Mouse (Mus musculus) 3T3-L1 (cell line): ENCODE data around the gene Atad3a.
"Not testable (repeated sequence)": the region's sequence is repeated elsewhere in the genome, so short reads cannot be mapped to it uniquely, and the experiment has no call there.

ENCODE experiments used
- DNase-seq: peaks from one replicate; pipeline ENCODE4 v3.0.0-alpha.2; 2015; ENCODE audit warnings: low read depth, low spot score

Gene Atad3a

DNA sequence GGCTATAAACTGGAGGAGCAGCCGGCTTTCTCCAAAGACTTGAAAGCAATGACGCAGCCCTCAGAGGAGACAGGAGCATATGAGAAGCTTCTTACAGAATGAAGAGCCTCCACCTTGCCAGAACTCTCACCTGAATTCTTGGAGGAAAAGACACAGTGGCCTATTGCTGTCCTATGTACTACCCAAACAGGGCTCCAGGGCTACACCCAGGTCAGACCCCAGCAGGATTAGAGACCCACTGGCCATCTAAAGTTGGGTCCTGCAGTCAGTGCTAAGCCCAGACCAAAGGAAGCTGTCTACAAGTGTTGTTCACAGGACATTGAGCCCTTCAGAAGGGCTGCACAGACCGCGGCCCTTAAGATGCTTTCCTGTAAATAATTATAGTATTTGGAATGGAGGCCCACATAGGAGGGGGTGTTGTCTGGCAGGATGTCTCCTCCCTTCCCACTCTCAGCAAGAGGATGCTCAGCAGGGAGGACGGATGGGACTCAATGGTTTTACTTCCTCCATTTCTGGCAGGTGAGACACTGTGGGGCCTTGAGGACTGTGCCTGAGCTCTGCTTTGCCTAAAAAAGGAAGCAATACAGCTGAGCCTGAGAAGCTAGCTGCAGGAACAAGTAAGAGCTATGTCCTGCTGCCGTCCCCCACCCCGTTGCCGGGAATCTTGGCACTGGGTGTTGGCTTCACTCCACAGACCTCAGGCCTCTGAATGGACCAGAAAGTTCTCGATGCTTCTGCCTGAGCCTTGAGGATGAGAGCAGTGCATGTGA is 14.3 kb upstream of the Atad3a start:
- no peak for DNase-seq

DNA sequence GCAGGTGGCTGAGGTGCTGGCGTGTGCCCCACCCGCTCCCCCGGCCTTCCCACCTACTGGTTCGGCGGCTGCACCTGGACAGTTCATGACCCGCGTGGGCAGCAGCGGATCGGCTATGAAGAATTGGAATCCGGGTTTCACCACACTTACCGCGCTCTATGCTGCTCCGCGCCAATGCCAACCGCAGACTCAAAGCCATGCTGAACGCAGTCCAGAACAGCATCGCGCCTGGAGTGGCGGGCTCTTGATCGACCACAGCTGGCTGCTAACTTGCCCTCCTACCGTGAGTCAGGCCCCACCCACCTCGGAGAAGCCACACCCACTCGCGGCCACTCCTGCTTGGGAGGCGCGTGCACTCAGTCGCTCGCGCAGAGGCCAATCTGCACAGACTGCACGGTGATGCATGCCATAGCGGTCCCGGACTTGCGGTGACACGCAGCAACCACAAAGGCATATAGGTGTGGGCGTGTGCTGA is 13.4 kb upstream of the Atad3a start, which contains the start of gene Vwa1:
Vwa1 (minus strand) TSS at position 419 of the 475 bp plus-strand sequence.
- no peak for DNase-seq

DNA sequence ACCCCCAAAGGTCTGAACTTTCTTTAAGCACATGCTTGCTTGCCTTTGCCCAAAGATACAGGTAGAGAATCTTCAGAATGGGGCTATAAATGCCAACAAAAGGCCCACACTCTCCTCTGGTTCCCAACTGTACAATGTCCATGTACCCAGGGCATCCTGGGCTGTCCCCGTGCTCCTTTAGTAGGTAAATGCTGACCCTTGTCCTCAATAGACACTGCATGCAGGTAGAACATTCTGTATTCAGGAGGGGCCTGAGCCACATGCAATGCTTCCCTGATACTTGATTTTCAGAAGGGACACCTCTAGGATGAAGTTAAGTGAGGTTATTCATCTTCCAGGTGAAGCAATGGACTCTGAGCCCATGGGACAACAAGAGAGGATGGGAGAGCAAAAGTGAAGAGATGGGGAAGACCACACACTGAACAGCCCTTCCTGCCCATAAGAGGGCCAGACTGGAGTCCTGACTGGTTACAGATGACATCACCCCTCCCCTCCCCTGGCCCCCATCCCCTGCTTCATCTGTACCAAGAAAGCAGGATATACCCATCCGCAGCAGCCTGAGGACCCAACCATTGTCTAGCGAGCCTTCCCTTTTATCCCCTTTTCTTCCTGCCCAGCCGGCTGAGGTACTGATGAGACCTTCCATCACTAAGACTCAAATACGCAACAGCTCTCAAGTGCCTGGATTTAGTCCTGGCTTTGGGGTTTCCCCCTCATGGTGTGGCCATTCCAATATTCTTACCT is 12.6 kb upstream of the Atad3a start:
- DNase-seq: no peak

DNA sequence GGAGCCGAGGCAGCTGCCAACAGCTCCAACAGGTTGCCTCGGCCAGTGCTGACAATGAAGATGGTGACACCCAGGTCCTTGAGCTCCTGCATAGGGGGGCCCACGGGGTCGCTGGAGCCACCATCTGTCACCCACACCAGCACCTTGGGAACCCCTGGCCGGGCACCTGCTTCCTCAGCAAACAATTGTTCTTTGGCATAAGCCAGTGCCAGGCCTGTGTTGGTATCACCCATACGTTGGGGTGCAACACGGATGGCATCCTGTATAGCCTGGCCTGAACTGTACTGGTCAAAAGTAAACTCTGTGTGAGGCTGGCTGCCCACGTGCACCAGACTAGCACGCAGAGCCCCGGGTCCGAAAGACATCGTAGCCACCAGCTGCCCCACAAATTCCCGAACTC is 11.9 kb upstream of the Atad3a start:
- DNase-seq: no peak

DNA sequence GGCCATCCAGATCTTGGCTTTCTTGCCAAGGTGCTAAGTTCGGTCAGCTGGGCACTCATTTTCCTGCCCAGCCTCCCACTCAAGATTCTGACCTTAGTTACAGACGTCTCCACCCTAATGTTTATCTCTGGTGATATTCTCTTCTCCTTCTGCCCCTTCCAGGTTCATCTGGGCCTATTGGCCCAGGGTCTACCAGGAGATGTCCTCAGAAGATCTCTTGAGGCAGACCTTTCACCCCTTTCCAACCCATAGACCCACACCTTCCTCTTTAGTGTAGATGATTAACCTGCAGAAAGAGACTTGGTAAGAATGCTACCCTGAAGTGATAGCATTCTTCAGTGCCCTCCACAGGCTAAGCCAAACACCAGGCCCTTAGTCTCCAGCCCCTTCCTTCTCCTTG is 10.8 kb upstream of the Atad3a start:
- DNase-seq: no peak

DNA sequence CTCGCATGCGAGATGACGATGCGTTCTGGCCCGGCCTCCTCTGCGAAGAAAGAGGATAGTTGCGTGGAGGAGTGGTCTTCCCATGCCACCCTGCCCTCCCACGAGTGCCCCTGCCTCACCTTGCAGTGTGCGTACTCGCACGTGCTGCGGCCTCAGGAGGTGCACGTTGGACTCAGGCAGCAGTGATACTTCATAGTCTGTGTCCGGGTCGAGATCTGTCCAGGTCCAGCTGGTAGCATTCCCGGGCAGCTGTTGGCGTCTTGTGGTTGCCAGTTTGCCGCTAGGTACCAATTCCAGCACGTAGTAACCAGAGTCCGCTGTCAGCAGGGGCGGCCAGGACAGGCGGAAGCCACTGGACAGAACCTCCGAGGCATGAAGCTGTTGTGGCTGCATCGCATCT is 9.7 kb upstream of the Atad3a start:
- no peak for DNase-seq

DNA sequence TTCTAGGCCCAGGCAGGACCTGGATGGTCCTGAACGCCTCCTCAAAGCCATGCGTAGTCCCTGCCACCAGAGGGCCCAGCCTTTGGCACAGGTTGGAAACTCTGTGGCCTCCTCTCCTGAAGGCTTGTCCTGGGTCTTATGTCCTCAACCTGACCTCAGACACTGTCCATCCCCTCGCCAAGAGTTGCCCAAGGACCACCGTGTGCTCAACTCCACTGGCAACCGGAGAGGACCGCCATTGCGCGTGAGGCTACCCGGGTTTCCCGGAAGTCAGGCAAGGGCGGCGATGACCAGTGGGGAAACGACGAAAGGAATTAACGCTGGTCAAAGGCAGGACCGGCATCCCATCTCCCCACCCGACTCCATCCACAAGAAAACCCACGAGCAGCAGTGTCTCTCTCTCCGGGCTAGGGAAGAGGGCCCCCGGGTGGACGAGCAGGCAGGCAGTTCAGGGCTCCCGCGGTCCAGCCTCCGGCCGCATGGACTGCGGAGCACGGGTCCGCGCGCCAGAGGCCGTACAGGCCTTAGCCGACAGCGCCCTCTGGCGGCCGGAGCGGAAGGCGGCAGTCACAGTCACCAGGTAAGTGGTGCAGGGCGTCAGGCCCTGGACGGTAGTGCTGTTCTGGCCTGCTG is 9.1 kb upstream of the Atad3a start:
- peak; percentile 87 for DNase-seq

DNA sequence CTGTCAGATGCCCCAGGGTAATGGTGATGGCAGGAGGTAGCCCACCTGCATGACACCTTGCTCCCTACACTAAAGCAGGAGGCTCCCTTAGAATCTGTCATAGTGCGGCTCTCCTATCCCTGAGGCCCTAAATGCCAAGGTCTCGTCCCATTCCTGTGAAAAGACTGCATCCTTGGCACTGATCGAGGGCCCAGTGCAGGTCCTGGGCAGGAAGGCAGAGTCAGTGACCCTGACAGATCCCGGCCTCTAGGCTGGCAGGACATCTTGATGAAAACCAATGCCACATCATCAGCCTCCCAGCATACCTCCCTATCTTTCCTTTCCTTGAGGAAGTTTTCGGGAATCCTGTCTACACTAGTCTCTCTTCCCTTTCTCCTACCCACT is 8.6 kb upstream of the Atad3a start:
- DNase-seq: no peak

DNA sequence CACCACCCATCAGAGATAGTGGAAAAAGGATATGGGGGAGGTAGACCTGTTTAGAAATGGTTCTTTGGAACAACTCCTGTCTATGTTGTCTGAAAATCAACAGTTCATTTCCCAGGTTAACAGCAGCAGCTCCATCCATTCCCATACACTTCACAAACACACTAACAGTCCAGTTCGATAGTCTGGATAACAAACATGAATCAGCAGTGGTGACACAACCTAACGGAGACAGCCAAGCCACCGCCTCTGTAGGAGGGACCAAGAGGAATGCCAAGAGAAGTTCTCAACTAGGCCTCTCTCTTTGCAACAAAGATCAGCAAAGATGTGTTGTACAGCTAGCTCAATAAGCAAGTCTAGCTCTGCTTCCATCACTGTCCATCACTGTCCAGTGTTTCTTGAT is 1.5 kb upstream of the Atad3a start:
- DNase-seq: peak; percentile 24

DNA sequence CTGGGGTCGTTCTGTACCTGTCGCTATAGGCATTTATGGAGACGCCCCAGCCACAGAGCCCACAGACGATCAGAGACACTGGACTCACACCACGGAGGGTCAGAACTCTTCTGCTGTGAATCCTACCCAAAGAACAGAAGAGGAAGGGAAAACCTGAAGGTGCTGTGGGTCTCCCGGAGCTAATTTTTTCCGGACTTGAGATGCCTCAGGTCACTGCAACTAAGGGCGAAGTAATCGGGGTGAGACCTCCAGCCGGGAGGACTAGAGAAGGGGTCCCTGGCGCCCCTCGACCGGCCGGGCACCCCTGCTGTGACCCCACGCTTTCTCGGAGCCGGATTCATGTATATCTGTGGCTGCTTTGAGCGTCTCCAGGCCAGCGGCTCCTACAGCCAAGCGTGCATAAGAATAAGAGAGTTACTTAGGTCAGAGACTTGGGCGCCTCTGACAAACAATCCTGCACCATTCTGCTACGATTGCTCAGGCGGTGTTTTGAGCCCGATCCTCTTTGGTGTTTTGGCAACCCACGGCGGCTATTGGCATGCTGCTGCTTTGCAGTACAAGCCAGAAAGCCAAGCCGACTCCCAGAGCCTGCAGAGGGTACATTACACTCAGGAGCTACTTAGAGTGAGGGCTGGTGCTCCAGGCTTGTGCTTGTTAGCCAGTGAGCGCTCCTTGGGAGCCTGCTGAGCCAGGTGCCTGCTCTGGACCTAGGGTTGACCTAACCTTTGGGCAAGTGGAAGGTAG is 635 bp upstream of the Atad3a start:
- peak; percentile 32 for DNase-seq

DNA sequence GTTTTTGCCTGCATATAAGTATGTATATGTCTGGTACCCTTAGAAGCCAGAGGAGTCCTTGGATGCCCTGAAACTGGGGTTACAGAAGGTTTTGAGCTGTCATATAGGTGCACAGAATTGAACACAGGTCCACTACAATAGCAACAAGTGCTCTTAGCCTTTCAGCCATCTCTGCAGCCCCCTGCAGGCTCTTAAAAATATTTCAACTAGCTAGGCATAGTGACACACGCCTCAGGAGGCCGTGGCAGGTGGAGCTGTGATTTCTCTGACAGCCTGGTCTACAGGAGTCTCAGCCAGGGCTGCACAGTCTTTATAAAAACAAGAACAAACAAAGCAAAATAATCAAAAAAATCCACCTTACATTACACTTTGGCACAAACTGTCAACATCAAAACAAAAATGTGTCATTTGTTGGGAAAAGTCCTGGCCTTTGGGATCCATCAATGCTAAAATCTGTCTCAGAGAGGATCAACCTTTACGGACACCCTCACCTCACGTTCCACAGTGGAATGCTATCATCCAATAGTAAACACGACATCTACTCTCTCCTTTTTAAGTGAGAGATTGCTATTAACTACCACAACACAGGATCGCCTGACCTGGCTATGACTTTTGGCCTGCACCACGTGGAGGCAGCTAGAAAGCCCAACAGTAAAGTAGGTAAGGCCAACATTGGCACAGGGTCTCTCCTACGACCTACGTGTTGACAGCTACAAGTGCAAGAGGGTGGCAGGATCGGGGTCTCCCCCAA is 856 bp downstream of the Atad3a start:
- peak; percentile 74 for DNase-seq

DNA sequence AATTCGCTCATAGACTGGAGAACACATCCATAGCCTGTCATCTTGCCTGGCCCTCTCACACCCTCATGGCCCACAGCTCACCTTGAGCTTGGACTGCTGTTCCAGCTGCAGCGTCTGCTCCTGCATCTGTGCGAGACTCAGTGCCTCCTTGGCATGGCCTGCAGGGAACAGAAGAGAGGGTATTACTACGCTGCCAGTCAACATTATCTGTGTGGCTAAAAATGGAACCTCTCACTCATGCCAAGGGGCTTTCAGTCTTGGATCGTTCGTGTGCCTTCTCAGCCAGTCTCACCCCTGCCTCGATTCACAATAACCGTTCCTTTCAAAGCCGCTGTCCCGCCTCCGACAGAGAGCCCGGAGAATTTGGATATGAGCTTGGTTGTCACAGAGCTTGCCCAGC is 3.9 kb downstream of the Atad3a start:
- DNase-seq: no peak

DNA sequence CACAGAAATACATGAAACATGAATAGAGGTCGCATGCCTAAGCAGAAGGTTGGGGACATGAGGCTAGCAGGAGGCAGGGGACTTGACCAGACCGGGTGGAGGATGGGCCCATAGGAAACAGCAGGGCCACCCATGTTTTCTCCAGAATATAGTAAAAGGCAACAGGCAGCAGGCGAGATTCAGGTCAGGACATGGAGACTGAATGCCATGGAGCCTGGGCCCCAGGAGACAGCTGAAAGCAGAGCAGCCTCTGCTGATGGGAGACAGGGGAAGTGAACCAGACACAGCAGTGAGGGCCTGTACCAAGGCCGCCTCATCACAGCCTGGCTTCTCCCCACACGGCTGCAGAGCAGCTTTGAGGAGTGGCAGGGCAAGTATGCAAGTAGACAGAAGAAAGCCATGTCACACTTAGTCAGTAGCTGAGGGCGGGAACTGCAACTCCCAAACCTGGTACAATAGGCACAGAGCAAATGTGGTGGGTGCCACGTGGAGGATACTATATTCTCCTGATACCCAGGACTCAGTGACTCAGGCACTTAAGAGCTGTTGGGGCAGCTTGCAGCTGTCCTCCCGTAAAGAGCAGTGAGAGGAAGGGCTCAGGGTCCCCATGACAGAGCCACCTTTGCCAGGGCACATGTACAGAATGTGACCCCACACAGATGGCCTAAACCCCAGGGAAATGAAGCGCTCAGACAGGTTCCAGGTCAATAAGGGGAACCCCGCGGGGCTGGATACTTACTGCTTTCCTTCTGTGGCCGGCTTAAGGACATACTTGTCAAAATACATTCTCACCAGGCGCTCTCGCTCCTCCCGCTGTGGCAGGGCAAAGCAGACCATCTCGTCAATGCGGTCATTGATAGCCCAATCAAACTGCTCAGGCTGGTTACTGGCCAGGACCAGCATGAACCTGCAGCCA is 14.1 kb downstream of the Atad3a start:
- no peak for DNase-seq

DNA sequence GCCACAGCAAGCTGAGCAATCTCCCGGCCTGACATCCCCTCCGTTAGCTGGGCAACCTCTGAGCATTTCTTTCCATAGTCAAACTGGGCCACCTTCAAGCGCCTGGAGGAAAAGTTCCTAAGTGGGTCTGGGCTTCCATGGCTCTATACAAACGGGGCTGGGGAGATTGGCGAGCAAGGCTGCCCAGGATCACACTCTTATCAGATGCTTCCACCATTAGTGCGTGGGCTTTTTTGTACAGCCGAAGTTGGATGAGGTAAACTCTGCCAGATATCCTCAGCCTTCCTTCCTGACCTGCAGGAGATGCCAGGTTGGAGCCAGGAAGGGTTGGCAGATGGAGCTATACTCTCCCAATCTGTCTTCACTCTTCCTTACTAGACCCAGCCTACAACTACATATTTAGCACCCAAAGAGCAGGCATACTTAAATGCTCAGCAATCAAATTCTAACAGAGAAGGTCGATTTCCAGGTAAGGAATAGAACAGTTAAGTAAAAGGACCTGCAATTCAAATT is 14.8 kb downstream of the Atad3a start:
- DNase-seq: no peak

DNA sequence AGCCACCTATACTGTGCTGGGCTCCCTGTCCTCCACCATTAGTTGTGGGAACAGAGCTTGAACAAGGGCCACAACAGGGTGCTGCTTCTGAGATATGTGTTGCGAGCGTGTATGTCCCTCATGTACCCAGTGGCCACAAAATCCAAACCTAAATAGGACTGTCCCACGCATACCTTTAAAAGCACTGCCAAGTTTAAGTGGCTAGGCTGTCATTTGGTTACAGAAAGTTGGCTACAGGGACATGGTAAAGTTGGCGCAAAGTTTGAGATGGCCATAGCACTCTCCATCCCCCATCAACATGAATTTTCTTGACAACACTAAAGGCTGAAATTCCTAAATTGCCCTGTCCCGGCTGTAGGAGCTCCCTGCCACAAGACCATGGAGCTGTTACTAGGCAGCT is 15.8 kb downstream of the Atad3a start:
- no peak for DNase-seq

DNA sequence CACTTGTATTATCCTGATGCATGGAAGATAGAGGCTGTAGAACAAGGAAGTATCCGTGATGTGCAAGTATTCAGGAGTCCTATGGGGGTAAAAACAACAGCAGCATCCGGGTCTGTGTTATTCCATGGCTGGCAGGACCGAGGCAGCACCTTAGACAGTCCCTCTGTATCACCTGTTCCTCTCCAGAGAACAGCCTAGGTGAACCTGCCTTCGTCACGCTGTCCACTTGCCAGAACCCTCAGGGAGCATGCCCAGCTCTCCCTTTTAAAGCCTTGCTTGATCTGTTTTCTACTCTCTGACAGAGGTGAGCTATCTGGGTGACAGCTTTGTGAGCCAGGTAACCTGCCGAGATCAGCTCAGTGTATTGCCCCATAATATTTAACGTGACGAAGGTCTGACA is 16.4 kb downstream of the Atad3a start:
- no peak for DNase-seq

DNA sequence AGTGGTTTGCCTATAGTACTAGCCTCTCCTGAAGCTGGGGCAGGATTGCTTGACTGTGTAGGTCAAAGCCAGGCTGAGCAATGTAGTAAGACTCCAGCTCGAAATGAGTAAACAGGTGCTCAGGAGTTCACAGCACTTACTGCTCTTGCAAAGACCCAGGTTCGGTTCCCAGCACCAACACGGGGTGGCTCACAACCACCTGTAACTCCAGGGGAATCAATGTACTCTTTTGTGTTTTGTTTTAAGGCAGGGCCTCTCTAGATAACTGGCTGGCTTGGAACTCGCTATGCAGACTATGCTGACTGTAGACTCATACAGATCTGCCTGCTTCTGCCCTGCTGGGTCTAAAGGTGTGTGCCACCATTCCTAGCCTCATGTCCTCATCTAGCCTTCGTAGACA is 18.2 kb downstream of the Atad3a start:
- DNase-seq: no peak

DNA sequence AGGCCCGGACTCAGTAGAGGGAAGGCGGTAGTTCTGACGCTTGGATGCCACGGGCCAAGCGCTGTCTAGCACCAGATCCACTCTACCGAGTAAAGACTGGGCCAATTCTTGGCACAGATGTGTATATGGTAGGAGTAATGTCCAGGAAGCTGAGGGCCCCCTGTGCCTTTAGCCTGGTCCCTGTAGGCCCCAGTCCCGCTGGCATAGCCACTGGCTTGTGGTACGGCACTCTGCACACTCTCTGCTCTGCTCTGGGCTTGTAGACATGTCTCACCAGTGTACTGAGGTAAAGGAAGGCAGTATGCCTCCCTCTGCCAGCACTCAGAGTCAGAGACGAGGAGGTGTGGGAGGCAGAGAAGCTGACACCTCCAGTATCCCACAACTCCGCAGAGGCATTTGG is 20.2 kb downstream of the Atad3a start:
- not testable (repeated sequence) for DNase-seq

DNA sequence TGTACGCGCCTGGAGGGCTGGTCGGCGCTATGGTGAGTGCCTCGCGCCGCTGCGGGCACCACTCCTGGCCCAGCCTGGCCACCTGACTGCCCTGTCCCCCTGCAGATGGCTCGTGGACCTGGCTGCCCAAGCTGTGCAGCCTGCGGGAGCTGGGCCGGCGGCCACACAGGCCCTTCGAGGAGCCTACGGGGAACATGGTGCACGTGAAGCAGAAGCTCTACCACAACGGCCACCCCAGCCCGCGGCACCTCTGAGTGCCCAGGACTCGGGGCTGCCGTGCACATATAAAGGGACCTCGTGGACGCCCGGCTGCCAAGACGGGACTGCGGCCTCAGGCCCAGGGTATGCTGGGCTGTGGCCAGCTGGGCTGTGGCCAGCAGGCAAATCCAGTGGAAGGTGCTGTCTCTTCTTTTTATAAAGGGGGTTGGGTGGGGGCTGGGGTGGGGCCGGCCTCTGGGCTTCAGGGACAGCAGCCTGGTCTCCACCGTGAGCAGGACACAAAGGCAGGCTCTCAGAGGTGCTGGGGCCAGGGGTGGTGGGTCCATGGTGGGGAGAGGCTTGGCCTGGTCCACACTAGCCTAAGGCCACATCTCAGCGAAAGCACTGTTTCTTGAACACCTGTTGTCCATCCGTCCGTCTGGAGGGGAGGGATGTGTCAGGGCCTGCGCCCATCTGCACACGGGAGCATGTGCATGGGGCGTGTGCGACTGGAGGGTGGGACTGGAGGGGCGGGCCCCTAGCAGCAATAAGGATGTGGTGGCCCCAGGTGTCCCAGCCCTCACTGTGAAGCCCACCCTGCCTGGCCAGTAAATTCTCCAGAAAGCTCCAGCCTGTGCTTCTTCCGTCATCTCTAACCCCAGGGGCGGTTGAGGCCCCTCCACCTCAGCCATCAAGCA is 20.9 kb downstream of the Atad3a start:
- no peak for DNase-seq
